Mouse (Mus musculus): ENCODE results near the gene Poldip2.

Poldip2 gene

GRCm38 (mm10) chr11:78545181-78545580 is 33.2 kb downstream of the Poldip2 start:
- no peak for DNase-seq

- no peak for DNase-seq
These were observed 35.9 kb downstream of the Poldip2 start for GRCm38 (mm10) chr11:78547718-78548460.

- DNase-seq, result peak; percentile 29 to 33
These were observed 37.5 kb downstream of the Poldip2 start for GRCm38 (mm10) chr11:78549491-78549987.

- DNase-seq, result peak; percentile 98
These were observed 38.4 kb downstream of the Poldip2 start, which contains the start of gene Tmem97 for GRCm38 (mm10) chr11:78550168-78551058. TSS of gene Tmem97 (minus strand) at chr11:78550777.

GRCm38 (mm10) chr11:78551059-78551398 is 39.0 kb downstream of the Poldip2 start:
- no peak for DNase-seq

GRCm38 (mm10) chr11:78555623-78556022 is 43.6 kb downstream of the Poldip2 start:
- DNase-seq, result peak in 1 of 2 experiments; percentile 20

- no peak for DNase-seq
These were observed 44.1 kb downstream of the Poldip2 start for GRCm38 (mm10) chr11:78556070-78556469.

GRCm38 (mm10) chr11:78557241-78557640 is 45.2 kb downstream of the Poldip2 start:
- peak; percentile 66 to 70 for DNase-seq

- peak; percentile 85 to 87 for DNase-seq
These were observed 48.5 kb downstream of the Poldip2 start for GRCm38 (mm10) chr11:78560447-78560846.

GRCm38 (mm10) chr11:78566775-78567174 is 54.8 kb downstream of the Poldip2 start:
- peak; percentile 38 to 81 for DNase-seq

- no peak for DNase-seq
These were observed 55.6 kb downstream of the Poldip2 start for GRCm38 (mm10) chr11:78567614-78568013.

GRCm38 (mm10) chr11:78568827-78569226 is 56.8 kb downstream of the Poldip2 start:
- no peak for DNase-seq

GRCm38 (mm10) chr11:78569806-78570205 is 57.8 kb downstream of the Poldip2 start:
- peak; percentile 31 to 51 for DNase-seq

GRCm38 (mm10) chr11:78571441-78571840 is 59.4 kb downstream of the Poldip2 start:
- DNase-seq, result no peak

GRCm38 (mm10) chr11:78571854-78572253 is 59.9 kb downstream of the Poldip2 start:
- no peak for DNase-seq

All from kidney, postnatal 36 days (tissue).